Mouse (Mus musculus) ES-E14 (cell line): ENCODE measurements around the gene Sac3d1. TPM values are rescaled to one million over a fixed set of nuclear protein-coding genes. Genes with fewer than 3 reads are reported as not detected.
A peak's percentile ranks its signal among the peaks of the same experiment; 100 is the strongest.

Experiments used
- DNase-seq: peaks from one replicate; pipeline ENCODE4 v3.0.0-alpha.2; 2013; ENCODE audit warnings: low read depth, low spot score
- H3K27ac ChIP-seq: 2 replicates; pipeline ENCODE4 v1.5.1; 2012; ENCODE audit warnings: low read depth, mild to moderate bottlenecking, low read length, moderate library complexity, mixed read lengths; ENCODE audit not compliant: poor library complexity, insufficient read depth, severe bottlenecking
- H3K36me3 ChIP-seq: 2 replicates; pipeline ENCODE4 v1.6.1; 2012; ENCODE audit warnings: mild to moderate bottlenecking, low read length, moderate library complexity, mixed read lengths; ENCODE audit not compliant: control insufficient read depth, poor library complexity, insufficient read depth, severe bottlenecking
- H3K4me1 ChIP-seq, 2 experiments: fragments of 150-350 bp in 1 of 2; sonication (generic) in 1 of 2; 2 replicates each; pipeline ENCODE4 v1.6.1; 2012; ENCODE audit warnings: low read length in 2 of 2, mild to moderate bottlenecking in 1 of 2, mixed read lengths in 1 of 2; ENCODE audit not compliant: control insufficient read depth in 2 of 2, insufficient read depth in 2 of 2, poor library complexity in 1 of 2
- H3K4me3 ChIP-seq, 2 experiments: fragments of 150-350 bp in 1 of 2; sonication (generic) in 1 of 2; 2 replicates each; pipeline ENCODE4 v1.5.1; 2012; ENCODE audit warnings: low read length in 2 of 2, low read depth in 1 of 2, mild to moderate bottlenecking in 1 of 2, mixed read lengths in 1 of 2; ENCODE audit not compliant: insufficient read depth in 1 of 2, poor library complexity in 1 of 2, severe bottlenecking in 1 of 2
- H3K9ac ChIP-seq: 2 replicates; pipeline ENCODE4 v1.6.1; 2012; ENCODE audit warnings: low read depth, mild to moderate bottlenecking, low read length, mixed read lengths; ENCODE audit not compliant: poor library complexity, insufficient read depth, severe bottlenecking
- H3K9me3 ChIP-seq: fragments of 150-350 bp; sonication (generic); 2 replicates; pipeline ENCODE4 v1.6.1; 2012; ENCODE audit warnings: low read depth, mild to moderate bottlenecking, low read length; ENCODE audit not compliant: control insufficient read depth, insufficient read depth
- CHD2 ChIP-seq: IDR thresholded peaks from 2 replicates; pipeline ENCODE4 v1.6.1; 2014; ENCODE audit warnings: mild to moderate bottlenecking, low read depth, low read length, inconsistent platforms
- HCFC1 ChIP-seq: IDR thresholded peaks from 2 replicates; pipeline ENCODE4 v1.6.1; 2012; ENCODE audit warnings: low read length, inconsistent platforms, borderline replicate concordance; ENCODE audit not compliant: insufficient read depth
- MAFK ChIP-seq: IDR thresholded peaks from 2 replicates; pipeline ENCODE4 v1.6.1; 2014; ENCODE audit warnings: mild to moderate bottlenecking, low read depth, low read length, inconsistent platforms; ENCODE audit not compliant: insufficient read depth
- ZC3H11A ChIP-seq: IDR thresholded peaks from 2 replicates; pipeline ENCODE4 v1.6.1; 2012; ENCODE audit warnings: low read depth, mild to moderate bottlenecking, inconsistent platforms, low read length, borderline replicate concordance
- ZNF384 ChIP-seq: IDR thresholded peaks from 2 replicates; pipeline ENCODE4 v1.6.1; 2012; ENCODE audit warnings: low read depth, low read length, inconsistent platforms
- in situ Hi-C, 2 experiments: fragments of 600-800 bp; cut with MboI; formaldehyde crosslinking; loops; one replicate each; pipeline ENCODE4 v1.15.1; 2025; ENCODE audit warnings: low sequenced_read_pairs in 2 of 2, inconsistent platforms in 1 of 2; ENCODE audit not compliant: unreplicated experiment in 2 of 2
- total RNA-seq: library from RNA; depleted of rRNA; stranded (reverse); fragments of 300-350 nt; gene quantifications from 2 replicates; pipeline ENCODE4 v1.2.3, GENCODE M21; 2012

The Sac3d1 gene
- total RNA-seq, 1 experiment = 28.2 TPM

DNA sequence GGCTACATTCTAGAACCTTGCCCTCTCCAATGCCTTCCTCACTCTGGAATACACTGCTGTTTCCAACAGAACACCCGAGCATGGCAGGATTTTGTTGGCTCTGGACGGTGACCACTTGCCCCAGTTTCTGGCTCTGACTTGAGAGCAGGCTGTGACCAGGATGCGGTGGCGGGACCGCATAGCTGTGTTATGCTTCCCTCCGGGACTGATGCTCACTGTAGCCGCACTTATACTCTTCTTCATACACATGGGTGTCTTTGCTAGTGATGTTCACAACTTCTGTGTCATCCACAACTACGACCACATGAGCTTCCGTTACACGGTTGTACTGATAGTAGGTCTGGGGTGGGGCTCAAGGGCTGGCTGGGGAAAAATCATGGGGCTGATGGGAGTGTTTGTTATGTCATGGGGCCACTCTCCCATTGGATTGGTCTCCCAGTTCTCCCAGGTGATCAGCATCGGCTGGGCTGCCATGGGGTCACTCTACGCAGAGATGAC is 38.4 kb downstream of the Sac3d1 start, which contains the start of gene Tmem262:
Gene Tmem262 (plus strand): TSS at position 51 of the 498 bp plus-strand sequence.
- in situ Hi-C loops = no loop called here
- peaks cover 1 to 5% of the 10 kb centered on the region in 2 experiments; a peak in 1 of 4 replicates for H3K4me1 ChIP-seq
- H3K36me3 ChIP-seq = peaks cover 18% of the 10 kb centered on the region
- H3K9me3 ChIP-seq = no peaks in the 10 kb centered on the region
- TF ChIP-seq MAFK = no peak
- TF ChIP-seq ZNF384 = no peak
- no peak for TF ChIP-seq HCFC1
- TF ChIP-seq ZC3H11A = no peak
- no peak for TF ChIP-seq CHD2
- no peak within 1 kb of the TSS for H3K9ac ChIP-seq
- H3K27ac ChIP-seq = no peak within 1 kb of the TSS
- DNase-seq = no peak
- no peak within 1 kb of the TSS for H3K4me3 ChIP-seq

DNA sequence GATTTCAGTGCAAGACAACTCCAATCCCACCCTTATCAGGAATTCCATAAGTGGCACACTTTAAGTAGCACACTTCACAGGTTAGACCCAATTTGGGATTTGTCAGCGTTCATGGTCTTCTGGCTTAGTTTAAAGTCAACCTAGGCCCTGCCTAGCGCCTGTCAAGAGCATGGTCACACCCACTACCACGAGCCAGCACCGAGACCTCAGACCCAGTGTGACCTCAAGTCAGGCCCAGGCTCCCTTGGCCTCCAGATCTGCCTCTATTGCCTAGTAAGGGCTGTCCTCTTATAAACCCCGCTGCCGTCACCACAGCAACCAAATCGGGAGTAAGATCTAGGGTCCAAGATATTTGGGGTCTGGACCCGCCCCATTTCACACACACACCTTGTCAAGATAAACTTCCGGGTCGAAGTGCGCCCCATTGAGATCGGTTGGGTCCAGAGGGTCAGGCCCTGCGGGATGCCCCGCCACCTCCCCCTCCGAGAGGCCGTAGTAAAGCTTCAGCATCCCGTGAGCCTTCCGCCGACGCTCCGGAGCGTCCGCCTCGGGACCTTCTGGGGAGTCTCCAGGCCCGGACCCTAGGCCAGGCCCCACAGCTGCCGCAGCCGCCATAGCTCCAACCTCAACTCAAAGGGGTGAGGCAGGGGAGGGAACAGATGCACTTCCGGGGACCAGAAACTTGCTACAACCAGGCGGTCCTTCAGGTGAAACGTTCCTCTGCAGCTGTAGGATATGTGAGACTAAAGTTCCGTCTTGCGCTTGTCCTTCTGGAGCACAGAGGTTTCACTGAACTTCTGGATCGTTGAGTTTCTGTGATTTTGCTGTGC is 41.7 kb downstream of the Sac3d1 start, which contains the start of gene Vps51:
Gene Vps51 (minus strand): TSS at position 668 of the 830 bp plus-strand sequence.
- Histone ChIP-seq H3K27ac (peak within 1 kb of the TSS; percentile 93), H3K9me3 (no peaks in the 10 kb centered on the region), H3K36me3 (peaks cover 11% of the 10 kb centered on the region; the same call in 1 of the 2 replicates), H3K4me3 (peak within 1 kb of the TSS; percentile 95 to 99), H3K9ac (peak within 1 kb of the TSS; percentile 98), H3K4me1 (peaks cover 1 to 2% of the 10 kb centered on the region in 2 experiments; a peak in 1 of 4 replicates)
- in situ Hi-C loops = no loop called here
- DNase-seq = peak; percentile 91
- TF ChIP-seq MAFK (no peak), ZC3H11A (no peak), CHD2 (peak; percentile 87), HCFC1 (peak; percentile 89), ZNF384 (peak; percentile 53; the same call in 1 of the 2 replicates)

DNA sequence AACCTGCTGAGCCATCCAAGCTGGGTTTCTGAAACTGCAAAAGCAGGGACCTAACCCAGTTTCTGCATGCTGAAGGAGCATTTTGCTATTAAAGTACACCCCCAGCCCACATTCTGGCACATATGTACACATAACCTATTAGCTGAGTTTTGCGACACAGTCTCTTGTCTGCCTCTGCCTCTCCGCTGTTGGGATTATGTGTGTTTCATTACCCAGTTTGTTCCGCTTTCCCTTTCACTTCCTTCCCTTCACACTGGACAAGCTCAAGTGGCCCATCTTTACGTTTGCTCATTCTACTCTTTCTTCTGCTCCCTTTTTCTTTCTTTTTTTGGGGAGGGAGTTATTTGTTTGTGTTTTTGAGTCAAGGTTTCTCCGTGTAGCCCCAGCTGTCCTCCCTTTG is 44.6 kb downstream of the Sac3d1 start:
- in situ Hi-C loops = no loop called here

DNA sequence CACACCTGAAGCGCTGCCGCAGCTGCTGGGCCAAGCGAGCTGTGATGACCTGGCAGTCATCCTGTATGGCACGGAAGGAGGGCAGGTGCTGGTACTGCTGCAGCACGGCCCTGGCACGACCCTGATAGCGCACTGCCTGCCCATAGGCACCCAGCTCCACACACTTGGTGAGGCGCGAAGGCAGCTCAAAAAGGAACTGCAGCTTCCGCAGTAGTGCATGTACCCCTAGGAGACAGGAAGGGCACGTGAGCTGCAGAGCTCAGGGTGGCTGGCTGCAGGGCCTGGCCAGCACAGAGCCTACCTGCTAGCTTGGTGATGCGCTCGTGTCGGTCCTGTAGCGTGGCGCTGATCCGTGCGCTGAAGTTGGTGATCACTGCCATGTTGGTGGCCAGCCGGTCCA is 47.2 kb downstream of the Sac3d1 start:
- TF ChIP-seq MAFK (no peak), CHD2 (no peak), ZNF384 (no peak)
- Histone ChIP-seq H3K9me3 (no peaks in the 10 kb centered on the region), H3K4me1 (peaks cover 0 to 12% of the 10 kb centered on the region in 2 experiments; a peak in 1 of 4 replicates), H3K4me3 (peak overlapping the region; percentile 41 to 65), H3K27ac (no peak overlapping the region), H3K36me3 (peaks cover 3% of the 10 kb centered on the region; the same call in 1 of the 2 replicates), H3K9ac (peak overlapping the region; percentile 33)
- no peak for DNase-seq
- in situ Hi-C loops = no loop called here

More for the DNA sequence above, 44.6 kb downstream of the Sac3d1 start:
- no peaks in the 10 kb centered on the region for H3K9me3 ChIP-seq
- peaks cover 1 to 6% of the 10 kb centered on the region in 2 experiments; a peak in 1 of 4 replicates for H3K4me1 ChIP-seq
- peaks cover 3% of the 10 kb centered on the region; the same call in 1 of the 2 replicates for H3K36me3 ChIP-seq
- no peak overlapping the region for H3K9ac ChIP-seq
- TF ChIP-seq HCFC1 = no peak
- no peak for TF ChIP-seq MAFK
- DNase-seq = no peak
- no peak overlapping the region for H3K27ac ChIP-seq
- H3K4me3 ChIP-seq = no peak overlapping the region
